Mouse (Mus musculus) gastrocnemius, postnatal 25 days (tissue): ENCODE measurements around the gene Znrf3. TPM values are rescaled to one million over a fixed set of nuclear protein-coding genes. Genes with fewer than 3 reads are reported as not detected.

Source experiments
- total RNA-seq, 2 experiments: library from RNA; stranded (reverse); gene quantifications; 1 replicate in 1 of 2; 2 replicates in 1 of 2; pipeline ENCODE4 v1.2.3; 2021

Gene Znrf3
- total RNA-seq, 2 experiments from 2014 or later: 5.1 to 6.1 TPM

Other genes starting within 250 kb of the Znrf3 start
- 10 to 100 TPM; 35.0 to 47.6 TPM for gene Kremen1, start 183.3 kb downstream of the Znrf3 start, total RNA-seq
- 10 to 100 TPM; 53.0 to 60.9 TPM for gene Xbp1, start 75.8 kb upstream of the Znrf3 start, total RNA-seq
- gene Ccdc117, start 97.3 kb upstream of the Znrf3 start, total RNA-seq: 10 to 100 TPM; 14.9 to 15.6 TPM
- not detected for gene Ankrd36, start 124.8 kb upstream of the Znrf3 start, total RNA-seq